Mouse (Mus musculus) urinary bladder, postnatal 4 days (tissue): ENCODE measurements around the gene Pomt1.

ENCODE experiments used
- DNase-seq, 2 experiments: peaks; one replicate each; pipeline ENCODE4 v3.0.0; 2021 to 2022; ENCODE audit warnings: low spot score in 2 of 2

Pomt1 gene

DNA sequence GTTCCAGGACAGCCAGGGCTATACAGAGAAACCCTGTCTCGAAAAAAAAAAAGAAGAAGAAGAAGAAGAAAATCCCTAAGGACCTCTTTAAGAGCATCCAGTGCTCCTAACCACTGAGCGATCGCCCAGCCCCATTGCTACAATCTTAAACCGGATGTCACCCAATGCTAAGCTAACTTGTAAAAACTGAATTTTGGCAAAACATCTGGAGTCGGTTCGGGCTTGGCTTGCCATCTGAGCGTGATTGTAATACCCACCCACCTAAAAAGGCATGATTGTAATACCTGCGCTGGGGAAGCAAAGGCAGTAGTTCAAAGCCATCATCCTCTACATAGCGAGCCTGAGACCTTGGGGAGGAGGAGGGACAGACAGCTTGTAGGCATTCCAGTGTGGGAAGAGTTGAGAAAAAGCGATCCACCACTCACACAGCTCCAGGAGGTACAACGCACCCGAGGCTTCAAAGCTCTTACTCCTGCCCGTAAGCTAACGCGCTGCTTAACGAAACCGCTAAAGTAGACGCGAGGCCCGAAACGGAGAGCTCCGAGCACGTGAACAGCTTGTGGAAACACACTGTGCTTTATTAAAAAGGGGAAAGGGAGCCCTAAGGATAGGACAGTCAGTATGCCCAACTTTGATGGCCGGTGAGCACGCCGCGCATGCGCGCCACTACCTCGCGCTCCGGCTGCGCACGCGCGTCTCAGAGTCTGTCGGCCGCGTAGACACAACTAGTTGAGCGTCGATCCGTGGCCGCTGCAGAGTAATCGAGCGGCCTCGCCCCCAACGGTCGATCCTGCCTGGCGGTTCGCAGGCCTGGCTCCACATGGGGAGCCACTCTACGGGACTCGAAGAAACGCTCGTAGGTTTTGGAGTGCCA lies at the start of gene Pomt1:
Pomt1 (plus strand) TSS at position 705 of the 874 bp plus-strand sequence.
- DNase-seq: peak; percentile 84 to 89

DNA sequence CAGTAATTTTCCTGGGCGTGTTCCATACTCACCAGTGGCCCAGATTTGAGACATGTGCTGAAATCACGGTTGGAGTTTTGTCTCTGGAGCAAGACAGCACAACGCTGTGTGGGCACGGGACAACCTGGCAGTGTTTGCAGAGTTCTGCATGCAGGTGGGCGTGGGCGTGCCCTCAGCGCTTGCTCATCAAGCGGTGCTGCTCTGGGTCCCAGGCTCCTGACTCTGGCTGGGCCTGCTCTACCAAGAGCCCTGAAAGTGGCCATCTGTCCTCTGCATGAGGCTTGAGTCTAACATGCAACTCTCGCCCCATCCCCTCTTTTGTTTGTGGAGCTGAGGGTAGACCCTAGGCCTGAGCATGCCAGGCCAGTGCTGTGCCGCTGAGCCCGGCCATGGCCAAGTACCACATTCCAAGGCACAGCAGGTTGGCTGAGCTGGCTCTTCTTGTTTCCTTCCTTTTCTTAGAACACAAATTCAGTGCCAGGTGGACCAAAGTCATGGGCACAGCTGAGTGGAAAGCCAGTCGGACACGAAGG lies 49.3 kb upstream of the Pomt1 start:
- no peak for DNase-seq

DNA sequence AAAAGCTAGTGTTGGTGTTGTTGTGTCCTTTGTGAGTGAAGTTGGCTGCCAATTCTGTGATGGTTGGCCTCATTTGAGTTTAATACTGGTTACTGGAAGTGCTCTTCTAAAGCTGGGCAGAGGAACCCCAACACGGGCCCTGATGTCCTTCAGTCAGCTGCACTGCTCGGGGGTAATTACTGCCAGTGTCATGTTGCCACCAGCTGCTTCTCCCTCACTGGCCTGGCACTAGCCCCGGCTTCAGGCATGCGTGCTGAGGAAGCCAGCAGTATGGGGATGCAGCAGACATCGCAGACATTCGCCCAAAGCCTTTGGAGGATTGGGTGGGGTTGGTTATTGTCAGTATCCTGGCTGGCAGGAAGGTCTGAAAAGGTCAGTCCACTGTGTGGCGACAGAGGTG lies 48.7 kb upstream of the Pomt1 start:
- no peak for DNase-seq

GRCm38 (mm10) chr2:32189060-32189681 lies 47.2 kb upstream of the Pomt1 start:
- DNase-seq: no peak

DNA sequence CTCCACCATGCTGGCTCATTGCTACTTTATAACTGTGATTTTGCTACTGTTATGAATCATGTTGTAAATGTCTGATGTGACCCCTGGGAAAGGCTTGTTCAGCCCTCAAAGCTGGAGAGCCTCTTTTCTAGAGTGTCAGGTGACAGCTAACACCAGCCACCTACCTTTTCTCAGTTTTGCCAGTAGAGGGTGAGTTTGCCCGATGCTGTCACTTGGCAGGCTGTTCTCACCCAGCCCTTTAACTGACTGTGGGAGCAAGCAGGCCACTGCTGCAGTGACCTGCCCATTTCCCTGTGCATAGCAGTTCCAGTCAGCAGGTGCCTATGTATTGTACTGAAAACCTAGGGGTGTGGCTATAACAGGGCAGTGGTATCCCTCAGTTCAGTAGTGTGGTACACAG lies 45.8 kb upstream of the Pomt1 start:
- no peak for DNase-seq

DNA sequence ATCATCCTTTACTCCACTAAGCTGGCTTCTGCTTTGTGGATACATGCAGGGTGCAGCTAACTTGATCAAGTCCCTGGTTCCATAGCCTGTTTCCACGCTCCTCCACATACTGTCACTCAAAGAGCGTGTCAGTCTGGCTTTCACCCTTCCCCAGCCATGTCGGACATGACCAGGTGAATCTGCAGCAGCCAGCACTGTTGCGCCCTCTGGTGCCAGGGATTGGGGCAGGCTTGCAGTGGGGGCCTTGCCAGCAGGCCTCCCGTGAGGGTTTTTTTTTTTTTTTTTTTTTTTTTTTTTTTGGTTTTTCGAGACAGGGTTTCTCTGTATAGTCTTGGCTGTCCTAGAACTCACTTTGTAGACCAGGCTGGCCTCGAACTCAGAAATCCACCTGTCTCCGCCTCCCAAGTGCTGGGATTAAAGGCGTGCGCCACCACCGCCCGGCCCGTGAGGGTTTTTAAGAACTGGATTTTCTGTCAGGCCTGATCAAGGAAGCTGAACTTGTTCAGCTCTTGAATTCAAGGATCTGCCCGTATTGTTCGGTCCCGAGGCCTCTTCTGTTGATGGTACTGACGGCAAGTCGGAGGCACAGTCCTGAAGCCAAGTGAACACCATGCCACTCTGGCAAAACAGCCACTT lies 44.4 kb upstream of the Pomt1 start:
- peak in 1 of 2 experiments; percentile 46 for DNase-seq

- DNase-seq: no peak
Measured at GRCm38 (mm10) chr2:32198977-32199376, 37.4 kb upstream of the Pomt1 start.

DNA sequence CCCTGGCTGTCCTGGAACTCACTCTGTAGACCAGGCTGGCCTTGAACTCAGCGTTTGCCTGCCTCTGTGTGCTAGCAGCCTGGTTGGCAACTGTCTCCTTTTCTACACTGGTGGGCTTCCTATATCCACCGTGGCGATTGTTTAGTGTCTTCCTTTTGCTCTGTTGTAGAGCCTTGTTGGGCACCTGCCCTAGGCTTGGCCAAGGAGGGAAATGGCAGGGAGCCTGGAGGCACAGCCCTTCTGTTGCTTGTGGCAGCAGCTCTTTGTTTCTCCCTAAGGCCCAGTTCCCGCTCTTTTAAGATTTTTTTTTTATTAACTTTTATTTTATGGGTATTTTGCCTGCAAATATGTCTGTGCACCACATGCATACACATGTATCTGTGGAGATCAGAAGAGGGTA lies 36.4 kb upstream of the Pomt1 start:
- DNase-seq: no peak

DNA sequence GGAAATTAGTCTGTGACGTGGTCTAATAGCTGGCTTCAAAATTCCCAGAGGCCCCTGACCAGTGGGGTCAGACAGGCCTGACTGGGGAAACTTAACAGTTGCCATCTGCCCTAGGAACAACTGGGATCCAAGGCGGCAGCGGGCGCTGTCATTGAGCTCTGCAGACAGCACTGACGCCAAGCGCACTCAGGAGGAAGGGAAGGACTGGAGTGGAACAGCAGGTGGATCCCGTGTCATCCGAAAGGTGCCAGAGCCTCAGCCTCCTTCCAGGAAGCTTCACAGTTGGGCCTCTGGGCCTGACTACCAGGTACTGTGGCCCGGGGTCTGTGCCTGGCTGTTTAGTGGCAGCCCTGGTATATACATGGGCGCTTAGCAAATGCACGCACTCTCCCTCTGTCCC lies 35.7 kb upstream of the Pomt1 start:
- no peak for DNase-seq

DNA sequence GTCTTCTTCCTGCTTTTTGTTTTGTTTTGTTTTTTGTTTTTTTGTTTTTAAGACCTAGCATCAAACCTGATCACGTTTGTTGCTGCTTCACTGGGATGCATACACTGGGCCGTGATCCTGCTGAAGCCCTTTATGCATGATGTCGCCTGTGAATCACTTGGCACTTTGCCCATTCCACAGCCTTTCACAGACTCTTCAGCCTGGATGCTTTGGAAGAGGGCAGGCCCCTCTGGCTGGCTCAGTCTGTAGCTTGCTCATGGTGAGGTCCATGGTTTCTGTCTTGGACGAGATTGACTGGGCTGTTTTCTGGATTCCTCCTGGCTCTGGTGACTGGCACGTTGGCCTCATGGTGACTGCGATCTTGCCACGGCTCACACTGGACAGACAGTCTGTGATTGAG lies 34.9 kb upstream of the Pomt1 start:
- DNase-seq: no peak

DNA sequence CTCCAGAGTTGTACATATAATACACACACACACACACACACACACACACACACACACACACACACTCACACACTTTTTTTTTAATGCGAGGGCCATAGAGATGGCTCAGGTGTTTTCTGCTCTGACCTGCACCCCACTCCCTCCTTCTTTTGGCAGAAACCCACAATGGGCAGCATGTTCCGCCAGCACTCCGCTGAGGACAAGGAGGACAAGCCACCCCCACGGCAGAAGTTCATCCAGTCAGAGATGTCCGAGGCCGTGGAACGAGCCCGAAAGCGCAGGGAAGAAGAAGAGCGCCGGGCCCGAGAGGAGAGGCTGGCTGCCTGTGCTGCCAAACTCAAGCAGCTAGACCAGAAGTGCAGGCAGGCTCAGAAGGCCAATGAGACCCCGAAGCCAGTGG lies 32.5 kb upstream of the Pomt1 start:
- no peak for DNase-seq

GRCm38 (mm10) chr2:32207682-32208081 lies 28.7 kb upstream of the Pomt1 start:
- DNase-seq: no peak

- no peak for DNase-seq
Measured at GRCm38 (mm10) chr2:32211689-32212088, 24.7 kb upstream of the Pomt1 start.

- DNase-seq: no peak
Measured at GRCm38 (mm10) chr2:32213000-32213399, 23.4 kb upstream of the Pomt1 start.

GRCm38 (mm10) chr2:32215576-32215975 lies 20.8 kb upstream of the Pomt1 start:
- DNase-seq: no peak

DNA sequence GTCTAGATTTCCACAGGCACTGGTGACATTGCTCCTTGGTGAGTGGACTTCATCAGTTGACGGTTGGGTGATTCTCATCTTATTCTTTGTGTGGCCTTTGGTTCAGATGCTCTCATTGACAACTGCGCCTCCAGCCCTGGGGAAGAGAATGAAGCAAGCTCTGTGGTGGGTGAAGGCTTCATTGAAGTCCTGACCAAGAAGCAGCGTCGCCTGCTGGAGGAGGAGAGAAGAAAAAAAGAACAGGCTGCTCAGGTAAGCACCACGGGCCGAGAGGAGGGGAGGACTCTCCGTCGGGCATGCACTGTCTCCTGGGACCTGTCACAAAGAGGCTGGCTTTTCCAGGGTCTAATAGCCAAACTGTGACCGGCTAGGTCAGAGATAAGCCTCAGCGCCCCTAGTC lies 19.9 kb upstream of the Pomt1 start:
- no peak for DNase-seq

- DNase-seq: no peak
Measured at GRCm38 (mm10) chr2:32217656-32218055, 18.7 kb upstream of the Pomt1 start.

DNA sequence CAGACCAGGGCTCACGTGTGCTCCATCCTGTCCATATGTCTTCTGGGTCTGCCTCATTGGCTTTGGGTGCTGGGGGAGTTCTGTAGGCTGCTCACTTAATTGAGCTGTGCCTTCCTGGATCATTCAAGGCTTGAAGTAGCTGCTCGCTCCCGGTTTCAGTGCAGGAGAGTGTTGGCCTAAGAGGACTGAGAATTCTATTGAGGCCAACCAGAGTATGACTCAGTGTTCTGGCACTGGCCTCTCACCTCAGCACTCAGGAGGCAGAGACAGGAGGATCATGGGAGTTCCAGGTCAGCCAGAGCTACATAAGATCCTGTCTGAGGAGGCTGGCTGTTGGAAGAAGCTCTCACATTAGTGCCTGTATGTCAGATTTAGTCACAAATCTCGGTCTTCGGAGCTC lies 18.3 kb upstream of the Pomt1 start:
- no peak for DNase-seq

DNA sequence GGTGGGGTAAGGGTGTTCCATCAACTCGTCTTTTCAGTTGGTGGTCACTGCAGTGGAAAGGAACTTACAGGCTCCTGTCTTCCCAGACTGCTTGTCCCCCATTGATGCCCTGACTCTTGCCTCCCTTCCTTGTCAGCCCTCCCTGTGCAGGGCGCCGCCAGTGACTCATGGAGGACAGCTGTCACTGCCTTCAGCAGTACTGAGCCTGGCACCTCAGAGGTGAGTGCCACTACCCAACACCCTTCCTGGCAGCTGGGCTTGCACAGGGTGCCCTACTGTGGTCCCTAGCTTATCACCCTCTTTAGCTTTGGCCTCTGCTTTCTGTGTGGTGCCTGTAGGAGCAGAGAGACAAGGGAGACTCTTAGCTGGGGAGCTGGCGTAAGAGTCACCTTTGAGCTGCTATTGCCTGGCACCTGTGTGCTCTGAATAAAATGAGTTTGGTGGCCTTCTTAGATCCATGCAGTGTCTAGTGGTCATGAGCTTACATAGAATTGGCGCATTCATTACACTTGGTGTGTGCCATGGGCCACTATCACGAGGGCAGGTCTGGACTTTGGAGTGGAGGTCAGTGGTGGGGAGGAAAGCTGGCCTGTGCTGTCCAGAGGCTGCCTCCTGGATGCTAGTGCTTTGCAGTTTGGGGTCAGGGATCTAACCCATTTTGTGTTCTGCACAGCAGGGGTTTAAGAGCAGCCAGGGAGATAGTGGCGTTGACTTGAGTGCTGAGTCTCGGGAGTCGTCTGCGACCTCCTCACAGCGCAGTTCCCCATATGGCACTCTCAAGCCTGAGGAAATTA lies 17.7 kb upstream of the Pomt1 start:
- no peak for DNase-seq

DNA sequence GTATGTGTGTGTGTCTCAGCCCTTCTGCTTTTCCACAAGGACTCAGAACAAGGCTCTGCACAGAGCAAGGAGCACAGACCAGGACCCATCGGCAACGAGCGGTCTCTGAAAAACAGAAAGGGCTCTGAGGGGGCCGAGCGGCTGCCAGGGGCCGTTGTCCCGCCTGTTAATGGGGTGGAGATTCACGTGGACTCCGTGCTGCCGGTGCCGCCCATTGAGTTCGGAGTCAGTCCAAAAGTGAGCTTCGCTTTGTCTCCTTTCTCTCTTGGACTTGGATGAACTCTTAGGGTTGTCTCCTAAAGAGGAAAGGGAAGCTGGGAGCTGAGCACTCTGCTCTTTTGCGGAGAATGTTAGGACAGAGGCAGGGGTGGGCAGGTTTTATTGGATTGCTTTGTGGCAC lies 16.9 kb upstream of the Pomt1 start:
- no peak for DNase-seq

DNA sequence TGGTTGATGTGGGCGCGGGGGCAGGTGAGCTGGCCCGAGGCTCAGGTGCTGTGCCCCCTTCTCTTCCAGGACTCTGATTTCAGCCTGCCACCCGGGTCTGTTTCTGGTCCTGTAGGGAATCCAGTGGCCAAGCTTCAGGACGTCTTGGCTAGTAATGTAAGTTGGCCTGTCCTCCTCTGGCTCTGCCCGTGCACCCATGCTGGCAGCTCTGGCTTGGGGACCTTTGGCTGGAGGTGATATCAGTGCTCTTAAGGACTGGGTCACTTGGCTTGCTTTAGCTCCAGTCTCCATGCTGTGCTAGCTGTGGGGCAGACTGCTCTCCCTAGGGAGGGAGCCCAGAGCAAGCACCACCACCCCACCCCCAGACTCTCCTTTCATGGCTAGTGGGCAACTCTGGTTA lies 16.4 kb upstream of the Pomt1 start:
- no peak for DNase-seq

DNA sequence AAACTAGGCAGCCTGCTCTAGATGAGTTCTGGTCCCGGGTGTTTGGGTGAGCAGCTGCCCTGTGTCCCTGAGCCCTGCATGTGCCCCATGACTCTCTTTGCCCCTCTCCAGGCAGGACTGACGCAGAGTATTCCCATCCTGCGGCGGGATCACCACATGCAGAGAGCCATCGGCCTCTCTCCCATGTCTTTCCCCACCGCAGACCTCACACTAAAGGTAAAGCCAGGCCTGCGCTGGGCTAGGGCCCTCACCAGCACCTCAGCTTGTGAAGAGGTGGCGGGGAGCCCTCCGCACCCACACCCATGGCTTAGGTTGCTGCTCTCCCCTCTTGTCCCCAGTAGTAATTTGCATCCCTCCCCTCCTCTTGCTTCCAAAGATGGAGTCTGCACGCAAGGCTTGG lies 15.4 kb upstream of the Pomt1 start:
- DNase-seq: no peak
